Mouse (Mus musculus) heart, adult 2 months (tissue): Measurements from ENCODE around the gene Naa50. TPM values are rescaled to one million over a fixed set of nuclear protein-coding genes. Genes with fewer than 3 reads are reported as not detected.

ENCODE experiments used
- DNase-seq, 2 experiments: peaks; one replicate each; pipeline ENCODE4 v3.0.0; 2021
- H3K27ac ChIP-seq: fragments of 200-600 bp; 2 replicates; pipeline ENCODE4 v1.8.1; 2022
- H3K27me3 ChIP-seq: fragments of 200-500 bp; 2 replicates; pipeline ENCODE4 v1.6.1; 2012; ENCODE audit warnings: mild to moderate bottlenecking, low read length, inconsistent platforms, mixed read lengths; ENCODE audit not compliant: control insufficient read depth, insufficient read depth
- H3K36me3 ChIP-seq: fragments of 200-500 bp; 2 replicates; pipeline ENCODE4 v1.6.1; 2012; ENCODE audit warnings: low read length, inconsistent platforms; ENCODE audit not compliant: control insufficient read depth, insufficient read depth
- H3K4me1 ChIP-seq: fragments of 200-500 bp; 2 replicates; pipeline ENCODE4 v1.6.1; 2011; ENCODE audit warnings: low read length; ENCODE audit not compliant: control insufficient read depth, insufficient read depth
- H3K4me3 ChIP-seq: fragments of 200-600 bp; 2 replicates; pipeline ENCODE4 v1.8.1; 2022
- H3K79me2 ChIP-seq: fragments of 200-500 bp; replicated peaks from 2 replicates; pipeline ENCODE4 v1.6.1; 2012; ENCODE audit warnings: mild to moderate bottlenecking, inconsistent platforms, low read length, moderate library complexity, mixed read lengths; ENCODE audit not compliant: control insufficient read depth, insufficient read depth
- H3K9ac ChIP-seq: fragments of 200-500 bp; 2 replicates; pipeline ENCODE4 v1.6.1; 2012; ENCODE audit warnings: low read depth, mild to moderate bottlenecking, control low read depth, inconsistent platforms, low read length, mixed read lengths
- CTCF ChIP-seq: fragments of 200-600 bp; IDR thresholded peaks from 2 replicates; pipeline ENCODE4 v1.8.1; 2022; ENCODE audit warnings: antibody characterized with exemption, mild to moderate bottlenecking, moderate library complexity
- EP300 ChIP-seq: fragments of 200-500 bp; IDR thresholded peaks from 2 replicates; pipeline ENCODE4 v1.6.1; 2011; ENCODE audit warnings: low read depth, low read length, control low read depth; ENCODE audit not compliant: insufficient read depth
- POLR2A ChIP-seq: fragments of 200-500 bp; IDR thresholded peaks from 2 replicates; pipeline ENCODE4 v1.6.1; 2011; ENCODE audit warnings: mild to moderate bottlenecking, low read depth, low read length, control low read depth; ENCODE audit not compliant: insufficient read depth
- WGBS: fragments of 180-500 bp; shearing (Covaris S2); methylation state at CpG from one replicate; pipeline ENCODE4 v1.1.7; 2018; 5-methylcytosine and 5-hydroxymethylcytosine counted together
- intact Hi-C: fragments of 180-260 bp; cut with DNase I; formaldehyde crosslinking; loops from one replicate; pipeline ENCODE4 v1.15.1; 2025
- polyA plus RNA-seq: library from polyadenylated mRNA; depleted of rRNA; stranded (reverse); fragments of >200 nt; gene quantifications from 2 replicates; pipeline ENCODE4 v1.2.3, GENCODE M21; 2012
- total RNA-seq, 2 experiments: library from RNA; stranded (reverse); gene quantifications; 2 replicates each; pipeline ENCODE4 v1.2.3; 2021

The Naa50 gene
- total and polyA plus RNA-seq, 3 experiments, result 6.6 to 62.1 (median 57.6) TPM

- no peak overlapping the region for H3K27ac ChIP-seq
- H3K27me3 ChIP-seq, result no peaks in the 10 kb centered on the region
- intact Hi-C loops, result no loop called here
- no peak overlapping the region for H3K9ac ChIP-seq
- no peak for DNase-seq
- TF ChIP-seq POLR2A (no peak), EP300 (no peak), CTCF (no peak)
- H3K79me2 ChIP-seq, result no peaks in the 10 kb centered on the region
- peaks cover 2% of the 10 kb centered on the region for H3K36me3 ChIP-seq
- no peaks in the 10 kb centered on the region for H3K4me1 ChIP-seq
- WGBS, result 87% methylated on average over 2 of the region's 2 CpGs
- H3K4me3 ChIP-seq, result no peak overlapping the region
Observed at GRCm38 (mm10) chr16:44105211-44105610, 34.4 kb upstream of the Naa50 start.

- no peaks in the 10 kb centered on the region for H3K4me1 ChIP-seq
- H3K79me2 ChIP-seq, result no peaks in the 10 kb centered on the region
- H3K27me3 ChIP-seq, result no peaks in the 10 kb centered on the region
- H3K9ac ChIP-seq, result no peak overlapping the region
- no peak overlapping the region for H3K27ac ChIP-seq
- intact Hi-C loops, result no loop called here
- no peak overlapping the region for H3K4me3 ChIP-seq
- TF ChIP-seq POLR2A (no peak), CTCF (no peak), EP300 (no peak)
- peaks cover 2% of the 10 kb centered on the region for H3K36me3 ChIP-seq
- no peak for DNase-seq
- 59% methylated on average over 4 of the region's 4 CpGs for WGBS
Observed at GRCm38 (mm10) chr16:44109002-44109401, 30.6 kb upstream of the Naa50 start.

GRCm38 (mm10) chr16:44119753-44120501 is 19.7 kb upstream of the Naa50 start:
- no peak overlapping the region for H3K27ac ChIP-seq
- DNase-seq, result no peak
- peaks cover 8% of the 10 kb centered on the region for H3K4me1 ChIP-seq
- intact Hi-C loops, result no loop called here
- peaks cover 11% of the 10 kb centered on the region for H3K36me3 ChIP-seq
- peaks cover 3% of the 10 kb centered on the region; the same call in 1 of the 2 replicates for H3K79me2 ChIP-seq
- no peak overlapping the region for H3K4me3 ChIP-seq
- WGBS, result 57% methylated on average over 7 of the region's 7 CpGs
- H3K9ac ChIP-seq, result no peak overlapping the region
- H3K27me3 ChIP-seq, result no peaks in the 10 kb centered on the region
- TF ChIP-seq EP300, result no peak
- no peak for TF ChIP-seq CTCF

GRCm38 (mm10) chr16:44122122-44122521 is 17.5 kb upstream of the Naa50 start:
- TF ChIP-seq EP300 (no peak), POLR2A (no peak), CTCF (no peak)
- H3K4me3 ChIP-seq, result no peak overlapping the region

GRCm38 (mm10) chr16:44122574-44122973 is 17.1 kb upstream of the Naa50 start:
- Histone ChIP-seq H3K4me1 (peaks cover 12% of the 10 kb centered on the region), H3K9ac (no peak overlapping the region), H3K36me3 (peaks cover 11% of the 10 kb centered on the region), H3K27ac (peak overlapping the region; percentile 19), H3K4me3 (no peak overlapping the region), H3K27me3 (no peaks in the 10 kb centered on the region), H3K79me2 (peaks cover 3% of the 10 kb centered on the region; the same call in 1 of the 2 replicates)
- TF ChIP-seq EP300 (no peak), POLR2A (no peak), CTCF (no peak)
- no peak for DNase-seq
- 64% methylated on average over 6 of the region's 6 CpGs for WGBS
- intact Hi-C loops, result no loop called here

More at GRCm38 (mm10) chr16:44122122-44122521, 17.5 kb upstream of the Naa50 start:
- no peaks in the 10 kb centered on the region for H3K27me3 ChIP-seq
- H3K4me1 ChIP-seq, result peaks cover 12% of the 10 kb centered on the region
- intact Hi-C loops, result no loop called here
- no peak overlapping the region for H3K9ac ChIP-seq
- peak overlapping the region; percentile 5 for H3K27ac ChIP-seq
- no peak for DNase-seq
- 65% methylated on average over 6 of the region's 6 CpGs for WGBS
- peaks cover 11% of the 10 kb centered on the region for H3K36me3 ChIP-seq
- peaks cover 3% of the 10 kb centered on the region; the same call in 1 of the 2 replicates for H3K79me2 ChIP-seq

- H3K4me1 ChIP-seq, result peaks cover 12% of the 10 kb centered on the region
- no peak overlapping the region for H3K4me3 ChIP-seq
- DNase-seq, result no peak
- TF ChIP-seq CTCF (no peak), EP300 (no peak), POLR2A (no peak)
- H3K9ac ChIP-seq, result no peak overlapping the region
- peak overlapping the region; percentile 19 for H3K27ac ChIP-seq
- H3K27me3 ChIP-seq, result no peaks in the 10 kb centered on the region
- peaks cover 11% of the 10 kb centered on the region for H3K36me3 ChIP-seq
- intact Hi-C loops, result no loop called here
- WGBS, result 63% methylated on average over 7 of the region's 7 CpGs
- peaks cover 3% of the 10 kb centered on the region; the same call in 1 of the 2 replicates for H3K79me2 ChIP-seq
Observed at GRCm38 (mm10) chr16:44122982-44123725, 16.5 kb upstream of the Naa50 start.
